ENCODE assay signal across 19 mouse cellular contexts in genomic region chr2:8427720-8428119, GRCm38 (mm10).
"Had no signal": no experiment of that assay in that cellular context is flagged by ENCODE, and none has a peak within 500 bp of the region (broad histone marks: within the 10 kb centered on the region; RNA-seq: fewer than 3 reads in every experiment).

No protein-coding gene starts in this region.

- H3K9ac ChIP-seq: liver, embryonic 13.5 days; liver, embryonic 15.5 days; liver, postnatal 0 days; lung, embryonic 15.5 days; midbrain, embryonic 13.5 days; stomach, embryonic 15.5 days had no signal

- H3K9me3 ChIP-seq: liver, embryonic 13.5 days; liver, embryonic 15.5 days; lung, embryonic 15.5 days; midbrain, embryonic 13.5 days; stomach, embryonic 15.5 days had no signal

- H3K4me1 ChIP-seq: liver, embryonic 13.5 days; liver, embryonic 15.5 days; lung, embryonic 15.5 days; megakaryocyte, embryonic 14.5 days; midbrain, embryonic 13.5 days; stomach, embryonic 15.5 days had no signal

- H3K27me3 ChIP-seq: liver, embryonic 13.5 days; liver, embryonic 15.5 days; lung, embryonic 15.5 days; megakaryocyte, embryonic 14.5 days; midbrain, embryonic 13.5 days; stomach, embryonic 15.5 days had no signal

- H3K27ac ChIP-seq: liver, embryonic 13.5 days; liver, embryonic 15.5 days; lung, embryonic 15.5 days; macrophage; midbrain, embryonic 13.5 days; stomach, embryonic 15.5 days; stomach, postnatal 0 days had no signal

- DNase-seq: liver, embryonic 13.5 days; liver, postnatal 0 days; lung, adult 2 months; lung, postnatal 14 days; lung, postnatal 36 days; right cerebral cortex, postnatal 14 days; thymus, adult 2 months; thymus, postnatal 25 days had no signal

- H3K4me3 ChIP-seq: liver, embryonic 13.5 days; liver, embryonic 15.5 days; lung, embryonic 15.5 days; megakaryocyte, embryonic 14.5 days; midbrain, embryonic 13.5 days; stomach, embryonic 15.5 days had no signal

- H3K4me2 ChIP-seq: liver, embryonic 11.5 days; liver, embryonic 13.5 days; liver, embryonic 15.5 days; lung, embryonic 15.5 days; midbrain, embryonic 11.5 days; midbrain, embryonic 13.5 days; stomach, embryonic 15.5 days had no signal

- ATAC-seq: liver, postnatal 0 days; lung, postnatal 0 days; midbrain, embryonic 13.5 days; midbrain, embryonic 16.5 days had no signal

- H3K36me3 ChIP-seq: liver, embryonic 13.5 days; liver, embryonic 15.5 days; lung, embryonic 15.5 days; midbrain, embryonic 13.5 days; stomach, embryonic 15.5 days had no signal
